Mouse (Mus musculus): ENCODE measurements around the gene Cited4. TPM values are rescaled to one million over a fixed set of nuclear protein-coding genes. Genes with fewer than 3 reads are reported as not detected.

Cited4 gene
- polyA plus RNA-seq, 1 experiment from 2014 or later, result 29.8 TPM

DNA sequence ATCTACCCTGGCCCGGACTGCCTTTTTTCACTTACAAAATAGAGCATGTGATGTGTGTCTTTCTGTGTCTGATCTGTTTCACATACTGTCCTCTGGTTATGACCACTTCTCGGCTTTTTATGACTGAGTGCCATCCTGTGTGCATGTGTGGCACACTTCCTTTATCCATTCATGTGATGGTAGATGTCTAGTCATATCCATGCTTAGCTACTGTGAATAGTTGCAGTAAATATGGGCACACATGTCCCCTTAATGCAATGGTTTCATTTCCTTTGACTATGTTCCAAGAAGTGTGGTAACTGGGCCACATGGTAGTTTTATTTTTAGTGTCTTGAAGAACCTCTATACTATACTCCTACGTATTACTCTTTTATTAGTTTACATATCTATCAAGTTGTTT, 22.5 kb upstream of the Cited4 start:
- Histone ChIP-seq H3K9ac (ENCODE audit: low read length) (no peak overlapping the region), H3K4me1 (replicated peaks; ENCODE audit: control insufficient read depth, insufficient read depth) (no peaks in the 10 kb centered on the region), H3K4me3 (ENCODE audit: low read depth, low read length) (no peak overlapping the region), H3K36me3 (ENCODE audit: control insufficient read depth, insufficient read depth, low read length) (no peaks in the 10 kb centered on the region), H3K4me2 (replicated peaks; ENCODE audit: low read depth) (no peak overlapping the region), H3K27ac (replicated peaks) (no peak overlapping the region), H3K27me3 (ENCODE audit: control insufficient read depth, insufficient read depth, low read length) (no peaks in the 10 kb centered on the region), H3K9me3 (ENCODE audit: control insufficient read depth, low read length) (no peaks in the 10 kb centered on the region)
- 80% methylated on average over 3 of the region's 3 CpGs for WGBS
- TF ChIP-seq EP300 (optimal IDR thresholded peaks at IDR 0.05) (no peak), CTCF (IDR thresholded peaks at IDR 0.05; ENCODE audit: low read depth) (no peak)
- no peak for DNase-seq (ENCODE audit: low spot score)
- ATAC-seq (ENCODE audit: low FRiP score, low TSS enrichment), result no peak

DNA sequence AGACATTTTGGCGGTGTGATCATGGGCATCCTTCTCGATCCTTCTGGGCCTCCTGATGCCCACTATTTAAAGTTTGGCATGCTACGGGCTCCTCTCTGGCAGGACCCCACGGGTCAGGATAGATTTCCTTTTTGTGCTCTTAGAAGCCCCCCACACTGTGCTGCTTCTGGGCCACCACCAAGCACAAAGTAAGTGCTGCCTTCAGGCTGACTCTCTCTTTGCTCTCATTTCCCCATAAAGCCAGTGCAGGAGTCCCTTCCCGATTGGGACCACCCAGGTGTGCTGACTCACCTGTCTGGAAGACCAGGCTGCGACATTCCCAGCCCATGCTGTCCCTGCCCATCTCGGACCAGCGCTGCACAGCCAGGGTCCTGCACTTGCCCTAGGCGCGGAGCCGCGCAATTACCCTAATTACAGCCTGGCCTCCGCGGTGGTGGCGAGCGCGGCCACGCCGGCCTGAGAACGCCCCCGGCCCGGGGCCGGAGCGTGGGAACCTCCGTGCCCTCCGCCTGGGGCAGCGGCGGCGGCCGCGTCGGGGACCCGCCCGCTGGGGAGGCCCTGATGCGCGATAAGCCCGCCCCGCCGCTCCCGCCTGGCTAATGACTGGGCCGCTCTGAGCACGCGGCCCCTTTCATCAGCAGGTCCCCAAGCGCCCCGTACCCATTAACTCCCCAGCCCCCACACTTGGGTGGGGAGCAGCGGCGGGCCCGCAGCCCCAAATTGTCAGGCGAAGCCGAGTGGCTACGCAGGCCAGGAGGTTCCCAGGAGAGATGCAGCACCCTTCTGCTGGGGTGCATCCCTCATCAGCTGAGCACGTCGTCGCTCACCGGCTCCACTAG, 16.8 kb upstream of the Cited4 start:
- DNase-seq (ENCODE audit: low spot score), result peak; percentile 42
- H3K4me3 ChIP-seq (ENCODE audit: low read depth, low read length), result peak overlapping the region; percentile 39
- no peaks in the 10 kb centered on the region for H3K4me1 ChIP-seq (replicated peaks; ENCODE audit: control insufficient read depth, insufficient read depth)
- TF ChIP-seq CTCF (IDR thresholded peaks at IDR 0.05; ENCODE audit: low read depth) (no peak), EP300 (optimal IDR thresholded peaks at IDR 0.05) (no peak)
- H3K9ac ChIP-seq (ENCODE audit: low read length), result peak overlapping the region; percentile 31; the same call in 1 of the 2 replicates
- no peak overlapping the region for H3K27ac ChIP-seq (replicated peaks)
- no peaks in the 10 kb centered on the region for H3K9me3 ChIP-seq (ENCODE audit: control insufficient read depth, low read length)
- no peak for ATAC-seq (ENCODE audit: low FRiP score, low TSS enrichment)
- WGBS, result 6% methylated on average over 46 of the region's 55 CpGs
- H3K4me2 ChIP-seq (replicated peaks; ENCODE audit: low read depth), result peak overlapping the region; percentile 66
- H3K27me3 ChIP-seq (ENCODE audit: control insufficient read depth, insufficient read depth, low read length), result no peaks in the 10 kb centered on the region
- no peaks in the 10 kb centered on the region for H3K36me3 ChIP-seq (ENCODE audit: control insufficient read depth, insufficient read depth, low read length)

DNA sequence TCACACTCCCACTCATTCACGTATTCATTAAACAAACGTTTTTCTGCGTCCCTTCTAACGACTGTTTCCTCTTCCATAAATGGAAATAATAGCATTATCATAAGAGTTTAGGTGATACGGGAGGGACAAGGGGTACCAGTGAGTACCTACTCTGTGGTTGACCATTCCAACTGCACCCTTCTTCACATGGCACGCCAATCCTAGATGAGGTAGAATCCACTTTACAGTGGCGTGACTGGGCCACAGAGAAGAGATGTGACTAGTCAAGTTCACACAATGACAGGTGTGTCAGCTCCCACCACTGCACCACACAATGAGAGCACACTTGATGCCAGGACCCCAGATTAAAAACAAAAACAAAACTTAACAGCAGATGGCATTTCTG, 16.2 kb upstream of the Cited4 start:
- H3K27me3 ChIP-seq (ENCODE audit: control insufficient read depth, insufficient read depth, low read length), result no peaks in the 10 kb centered on the region
- ATAC-seq (ENCODE audit: low FRiP score, low TSS enrichment) (no peak), DNase-seq (ENCODE audit: low spot score) (no peak)
- H3K4me1 ChIP-seq (replicated peaks; ENCODE audit: control insufficient read depth, insufficient read depth), result no peaks in the 10 kb centered on the region
- H3K27ac ChIP-seq (replicated peaks), result no peak overlapping the region
- peak overlapping the region; percentile 39 for H3K4me3 ChIP-seq (ENCODE audit: low read depth, low read length)
- WGBS, result 19% methylated on average over 7 of the region's 7 CpGs
- no peak overlapping the region for H3K9ac ChIP-seq (ENCODE audit: low read length)
- no peak for TF ChIP-seq CTCF (IDR thresholded peaks at IDR 0.05; ENCODE audit: low read depth)
- no peak for TF ChIP-seq EP300 (optimal IDR thresholded peaks at IDR 0.05)
- peak overlapping the region; percentile 66 for H3K4me2 ChIP-seq (replicated peaks; ENCODE audit: low read depth)
- no peaks in the 10 kb centered on the region for H3K36me3 ChIP-seq (ENCODE audit: control insufficient read depth, insufficient read depth, low read length)
- no peaks in the 10 kb centered on the region for H3K9me3 ChIP-seq (ENCODE audit: control insufficient read depth, low read length)

DNA sequence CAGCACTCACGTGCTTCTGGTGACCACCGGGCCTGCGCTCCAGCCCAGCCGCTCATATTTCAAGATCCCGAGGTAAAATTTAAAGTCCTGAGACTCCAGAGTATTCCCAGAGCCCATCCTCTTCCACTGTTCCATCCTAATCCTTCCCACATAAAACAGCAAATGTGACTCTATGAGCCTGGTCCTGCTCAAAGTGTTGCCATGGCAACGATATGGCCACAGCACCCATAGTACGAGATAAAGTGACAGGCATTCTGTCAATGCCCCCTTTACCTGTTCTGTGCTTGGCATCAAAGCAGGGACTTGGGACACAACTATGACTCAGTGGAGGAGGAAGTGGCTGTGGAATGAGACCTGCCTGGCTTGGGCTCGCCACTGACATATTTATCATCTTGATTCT, 10.5 kb upstream of the Cited4 start:
- Histone ChIP-seq H3K27ac (replicated peaks) (no peak overlapping the region), H3K4me1 (replicated peaks; ENCODE audit: control insufficient read depth, insufficient read depth) (no peaks in the 10 kb centered on the region), H3K4me3 (ENCODE audit: low read depth, low read length) (no peak overlapping the region), H3K9ac (ENCODE audit: low read length) (no peak overlapping the region), H3K27me3 (ENCODE audit: control insufficient read depth, insufficient read depth, low read length) (no peaks in the 10 kb centered on the region), H3K9me3 (ENCODE audit: control insufficient read depth, low read length) (no peaks in the 10 kb centered on the region), H3K4me2 (replicated peaks; ENCODE audit: low read depth) (no peak overlapping the region), H3K36me3 (ENCODE audit: control insufficient read depth, insufficient read depth, low read length) (no peaks in the 10 kb centered on the region)
- no peak for TF ChIP-seq CTCF (IDR thresholded peaks at IDR 0.05; ENCODE audit: low read depth)
- no peak for TF ChIP-seq EP300 (optimal IDR thresholded peaks at IDR 0.05)
- 66% methylated on average over 8 of the region's 8 CpGs for WGBS
- DNase-seq (ENCODE audit: low spot score) (no peak), ATAC-seq (ENCODE audit: low FRiP score, low TSS enrichment) (peak; percentile 32; the same call in 1 of the 2 replicates)

DNA sequence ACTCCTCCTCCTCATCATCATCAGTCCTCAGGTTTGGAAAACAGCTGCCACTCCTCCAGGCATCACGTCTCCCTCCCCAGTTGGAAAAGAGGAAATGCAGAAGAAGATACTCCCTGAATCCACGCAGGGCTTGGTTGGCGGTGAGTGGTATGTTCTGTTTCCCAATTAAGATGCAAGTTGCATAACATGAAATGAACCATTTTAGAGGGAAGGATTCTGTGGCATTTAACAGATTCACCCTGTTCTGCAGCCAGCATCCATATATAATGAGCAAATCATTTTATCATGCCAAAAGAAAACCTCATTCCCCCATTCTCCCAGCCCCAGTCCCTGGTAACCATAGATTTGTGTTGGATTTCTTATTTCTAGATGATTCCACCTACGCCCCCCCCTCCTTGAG, 5.9 kb upstream of the Cited4 start:
- H3K4me3 ChIP-seq (ENCODE audit: low read depth, low read length), result no peak overlapping the region
- no peak overlapping the region for H3K27ac ChIP-seq (replicated peaks)
- H3K27me3 ChIP-seq (ENCODE audit: control insufficient read depth, insufficient read depth, low read length), result no peaks in the 10 kb centered on the region
- H3K9me3 ChIP-seq (ENCODE audit: control insufficient read depth, low read length), result no peaks in the 10 kb centered on the region
- no peaks in the 10 kb centered on the region for H3K36me3 ChIP-seq (ENCODE audit: control insufficient read depth, insufficient read depth, low read length)
- TF ChIP-seq EP300 (optimal IDR thresholded peaks at IDR 0.05) (no peak), CTCF (IDR thresholded peaks at IDR 0.05; ENCODE audit: low read depth) (no peak)
- DNase-seq (ENCODE audit: low spot score), result no peak
- no peaks in the 10 kb centered on the region for H3K4me1 ChIP-seq (replicated peaks; ENCODE audit: control insufficient read depth, insufficient read depth)
- ATAC-seq (ENCODE audit: low FRiP score, low TSS enrichment), result no peak
- H3K4me2 ChIP-seq (replicated peaks; ENCODE audit: low read depth), result no peak overlapping the region
- H3K9ac ChIP-seq (ENCODE audit: low read length), result no peak overlapping the region
- 68% methylated on average over 4 of the region's 4 CpGs for WGBS

DNA sequence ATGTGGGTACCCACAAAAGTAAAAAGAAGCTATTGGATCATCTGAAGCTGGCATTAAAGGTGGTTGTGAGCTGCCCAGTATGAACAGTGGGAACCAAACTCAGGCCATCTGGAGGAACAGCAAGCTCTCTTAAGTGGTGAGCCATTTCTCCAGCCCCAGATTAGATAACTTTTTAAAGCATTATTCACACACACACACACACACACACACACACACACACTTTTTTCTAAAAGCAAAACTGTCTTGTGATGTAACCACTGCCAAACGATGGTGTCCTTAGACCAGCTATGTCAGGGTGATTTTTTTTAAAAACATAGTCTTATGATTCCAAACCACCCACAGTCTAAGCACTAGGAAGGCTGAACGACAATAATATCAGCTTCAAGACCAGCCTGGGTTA, 1.8 kb upstream of the Cited4 start:
- no peak for ATAC-seq (ENCODE audit: low FRiP score, low TSS enrichment)
- H3K36me3 ChIP-seq (ENCODE audit: control insufficient read depth, insufficient read depth, low read length), result no peaks in the 10 kb centered on the region
- H3K4me3 ChIP-seq (ENCODE audit: low read depth, low read length), result no peak overlapping the region
- no peak overlapping the region for H3K9ac ChIP-seq (ENCODE audit: low read length)
- no peak for DNase-seq (ENCODE audit: low spot score)
- 77% methylated on average over 2 of the region's 2 CpGs for WGBS
- no peaks in the 10 kb centered on the region for H3K4me1 ChIP-seq (replicated peaks; ENCODE audit: control insufficient read depth, insufficient read depth)
- H3K27me3 ChIP-seq (ENCODE audit: control insufficient read depth, insufficient read depth, low read length), result no peaks in the 10 kb centered on the region
- no peak overlapping the region for H3K4me2 ChIP-seq (replicated peaks; ENCODE audit: low read depth)
- no peaks in the 10 kb centered on the region for H3K9me3 ChIP-seq (ENCODE audit: control insufficient read depth, low read length)
- TF ChIP-seq EP300 (optimal IDR thresholded peaks at IDR 0.05) (no peak), CTCF (IDR thresholded peaks at IDR 0.05; ENCODE audit: low read depth) (no peak)
- no peak overlapping the region for H3K27ac ChIP-seq (replicated peaks)

Data from stomach, postnatal 0 days (tissue).